Mouse (Mus musculus): ENCODE data around the gene Slc7a14. TPM values are rescaled to one million over a fixed set of nuclear protein-coding genes. Genes with fewer than 3 reads are reported as not detected.
"Not testable (repeated sequence)": the region's sequence is repeated elsewhere in the genome, so short reads cannot be mapped to it uniquely, and the experiment has no call there.

Gene Slc7a14
- polyA plus RNA-seq, 1 experiment from 2014 or later, result 0.54 TPM

DNA sequence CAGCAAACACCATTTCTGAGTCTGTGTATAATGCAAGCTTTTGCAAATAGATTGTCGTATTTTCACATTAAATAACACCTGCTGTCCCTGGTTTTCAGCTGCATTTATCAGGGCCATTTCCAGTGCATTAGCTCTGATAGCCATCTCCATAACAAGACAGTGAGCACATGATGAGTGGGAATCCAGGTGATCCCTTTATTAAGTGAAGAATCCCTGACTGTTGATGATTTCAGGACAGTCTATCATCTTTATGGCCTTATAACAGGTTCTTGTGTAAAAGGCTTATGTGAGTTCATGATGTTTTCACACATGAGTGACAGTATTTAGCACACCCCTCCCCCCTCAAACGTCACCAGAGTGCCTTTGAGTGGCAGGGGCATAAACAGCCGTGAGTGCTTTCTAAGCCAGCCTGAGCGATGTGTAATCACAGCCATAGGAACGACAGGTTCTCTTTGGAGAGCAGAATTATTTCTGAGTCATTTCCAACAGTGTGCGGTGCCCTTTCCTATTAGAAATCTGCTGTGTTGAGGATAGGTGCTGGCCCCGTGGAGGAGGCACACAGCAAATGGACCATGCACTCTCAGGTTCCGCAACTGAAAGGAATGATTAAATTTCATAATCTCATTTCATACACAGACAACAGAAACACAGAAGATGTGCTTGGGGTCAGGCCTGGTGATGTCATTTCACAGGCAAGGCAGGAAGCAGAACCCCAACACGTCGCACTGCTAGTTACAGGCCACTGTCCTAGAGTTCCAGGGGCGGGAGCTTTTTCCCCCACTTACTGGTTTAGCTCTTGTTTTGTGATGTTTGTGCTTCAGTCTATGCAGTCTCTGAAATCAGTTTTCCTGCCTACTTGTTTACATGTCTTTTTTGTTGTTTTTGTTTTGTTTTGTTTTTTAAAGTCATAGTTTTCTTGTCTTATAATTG, 18.2 kb downstream of the Slc7a14 start:
- Histone ChIP-seq H3K9me3 (replicated peaks) (0 out of 2 replicates have a peak, but pooled peaks cover 4% of the 10 kb centered on the region), H3K36me3 (no peaks in the 10 kb centered on the region), H3K27me3 (replicated peaks) (no peaks in the 10 kb centered on the region), H3K4me3 (no peak overlapping the region), H3K4me2 (no peak overlapping the region), H3K27ac (ENCODE audit: poor library complexity, severe bottlenecking) (no peak overlapping the region), H3K4me1 (replicated peaks) (no peaks in the 10 kb centered on the region), H3K9ac (no peak overlapping the region)
- no peak for ATAC-seq (ENCODE audit: insufficient number of reproducible peaks, low FRiP score)
- WGBS, result 66% methylated on average over 11 of the region's 11 CpGs

DNA sequence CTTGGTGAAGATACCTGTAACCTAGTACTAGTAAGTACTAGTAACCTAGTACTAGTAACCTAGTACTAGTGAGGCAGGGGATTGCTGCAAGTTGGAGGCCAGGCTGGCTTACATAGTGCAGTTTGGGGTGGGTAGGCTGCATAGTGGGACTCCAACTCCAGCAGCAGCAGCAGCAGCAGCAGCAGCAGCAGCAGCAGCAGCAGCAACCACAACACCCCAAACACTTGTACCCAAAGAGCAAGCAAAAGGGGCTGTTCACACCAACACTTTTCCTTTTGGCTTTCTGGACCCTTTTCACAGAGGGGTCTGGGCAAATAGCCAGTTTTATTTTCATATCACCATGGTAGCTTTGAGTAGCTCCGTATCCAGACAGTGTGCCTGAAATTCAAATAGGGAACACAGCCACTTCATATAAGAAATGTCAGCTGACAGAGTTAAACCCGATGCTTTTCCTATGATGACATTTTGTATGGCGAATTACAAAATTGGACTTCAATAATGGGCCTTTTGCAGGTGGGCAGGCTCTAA, 22.7 kb downstream of the Slc7a14 start:
- no peak overlapping the region for H3K9ac ChIP-seq
- no peaks in the 10 kb centered on the region for H3K27me3 ChIP-seq (replicated peaks)
- H3K4me2 ChIP-seq, result no peak overlapping the region
- no peak overlapping the region for H3K4me3 ChIP-seq
- ATAC-seq (ENCODE audit: insufficient number of reproducible peaks, low FRiP score), result no peak
- no peaks in the 10 kb centered on the region for H3K9me3 ChIP-seq (replicated peaks)
- no peaks in the 10 kb centered on the region for H3K36me3 ChIP-seq
- 60% methylated on average over 3 of the region's 3 CpGs for WGBS
- H3K4me1 ChIP-seq (replicated peaks), result no peaks in the 10 kb centered on the region
- H3K27ac ChIP-seq (ENCODE audit: poor library complexity, severe bottlenecking), result no peak overlapping the region

DNA sequence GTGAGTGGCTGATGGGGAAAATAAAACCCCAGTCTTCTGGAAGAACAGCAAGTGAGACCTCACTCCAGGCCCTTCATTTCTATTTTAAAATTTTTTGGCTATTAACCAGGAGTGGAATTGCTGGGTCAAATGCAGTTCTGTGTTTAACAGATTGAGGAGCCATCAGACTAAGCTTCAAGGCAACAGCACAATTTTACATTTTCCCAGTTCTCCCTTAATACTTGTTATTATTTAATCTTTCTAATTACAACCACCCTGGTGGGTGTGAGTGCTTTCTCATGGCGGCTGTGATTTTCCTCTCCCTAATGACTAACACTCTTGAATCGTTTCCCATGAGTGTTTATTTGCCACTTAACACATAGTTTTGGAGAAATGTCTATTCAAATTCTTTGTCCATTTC, 29.1 kb downstream of the Slc7a14 start:
- H3K36me3 ChIP-seq, result no peaks in the 10 kb centered on the region
- H3K4me1 ChIP-seq (replicated peaks), result no peaks in the 10 kb centered on the region
- H3K4me3 ChIP-seq, result no peak overlapping the region
- H3K27ac ChIP-seq (ENCODE audit: poor library complexity, severe bottlenecking), result no peak overlapping the region
- no peaks in the 10 kb centered on the region for H3K27me3 ChIP-seq (replicated peaks)
- no peak for ATAC-seq (ENCODE audit: insufficient number of reproducible peaks, low FRiP score)
- no peak overlapping the region for H3K4me2 ChIP-seq
- no peaks in the 10 kb centered on the region for H3K9me3 ChIP-seq (replicated peaks)
- 64% methylated on average over 2 of the region's 2 CpGs for WGBS
- no peak overlapping the region for H3K9ac ChIP-seq

DNA sequence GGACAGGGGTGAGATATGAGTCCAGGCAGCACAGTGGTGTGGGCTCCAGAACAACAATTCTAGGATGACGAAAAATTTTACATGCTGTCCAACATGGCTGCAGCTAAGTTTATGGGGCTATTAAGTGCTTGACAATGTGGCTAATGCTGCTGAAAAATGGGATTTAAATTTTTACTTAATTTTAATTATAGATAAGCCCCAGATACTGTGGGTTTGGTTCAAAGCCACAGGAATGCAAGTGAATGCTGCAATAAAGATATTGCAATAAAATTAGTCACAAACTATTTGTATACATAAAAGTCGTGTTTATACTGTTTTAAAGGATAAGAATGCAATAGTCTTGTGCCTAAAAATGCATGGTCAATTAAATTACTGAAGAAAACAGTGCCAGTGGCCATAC, 35.3 kb downstream of the Slc7a14 start:
- no peaks in the 10 kb centered on the region for H3K36me3 ChIP-seq
- H3K27ac ChIP-seq (ENCODE audit: poor library complexity, severe bottlenecking), result no peak overlapping the region
- H3K4me2 ChIP-seq, result no peak overlapping the region
- H3K4me3 ChIP-seq, result no peak overlapping the region
- no peak overlapping the region for H3K9ac ChIP-seq
- no peaks in the 10 kb centered on the region for H3K27me3 ChIP-seq (replicated peaks)
- H3K9me3 ChIP-seq (replicated peaks), result no peaks in the 10 kb centered on the region
- ATAC-seq (ENCODE audit: insufficient number of reproducible peaks, low FRiP score), result no peak
- H3K4me1 ChIP-seq (replicated peaks), result no peaks in the 10 kb centered on the region
- 61% methylated on average over 2 of the region's 2 CpGs for WGBS

DNA sequence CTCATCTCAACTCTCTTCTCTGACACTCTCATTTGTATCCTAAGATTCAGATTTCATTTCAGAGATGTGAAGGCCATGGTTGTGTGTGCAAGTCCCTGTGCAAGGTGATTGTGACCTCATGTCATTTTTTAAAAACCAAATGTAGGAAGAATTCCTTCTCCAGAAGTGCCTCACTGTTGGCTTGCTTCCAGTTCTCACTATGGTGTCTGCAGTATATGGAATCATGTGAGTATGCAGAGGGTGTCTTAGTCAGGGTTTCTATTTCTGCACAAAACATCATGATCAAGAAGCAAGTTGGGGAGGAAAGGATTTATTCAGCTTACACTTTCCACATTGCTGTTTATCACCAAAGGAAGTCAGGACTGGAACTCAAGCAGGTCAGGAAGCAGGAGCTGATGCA, 36.9 kb downstream of the Slc7a14 start:
- H3K27ac ChIP-seq (ENCODE audit: poor library complexity, severe bottlenecking); H3K36me3 ChIP-seq; H3K9ac ChIP-seq; H3K4me1 ChIP-seq (replicated peaks); H3K4me3 ChIP-seq; H3K27me3 ChIP-seq (replicated peaks); H3K9me3 ChIP-seq (replicated peaks); H3K4me2 ChIP-seq; ATAC-seq (ENCODE audit: insufficient number of reproducible peaks, low FRiP score): not testable (repeated sequence)

DNA sequence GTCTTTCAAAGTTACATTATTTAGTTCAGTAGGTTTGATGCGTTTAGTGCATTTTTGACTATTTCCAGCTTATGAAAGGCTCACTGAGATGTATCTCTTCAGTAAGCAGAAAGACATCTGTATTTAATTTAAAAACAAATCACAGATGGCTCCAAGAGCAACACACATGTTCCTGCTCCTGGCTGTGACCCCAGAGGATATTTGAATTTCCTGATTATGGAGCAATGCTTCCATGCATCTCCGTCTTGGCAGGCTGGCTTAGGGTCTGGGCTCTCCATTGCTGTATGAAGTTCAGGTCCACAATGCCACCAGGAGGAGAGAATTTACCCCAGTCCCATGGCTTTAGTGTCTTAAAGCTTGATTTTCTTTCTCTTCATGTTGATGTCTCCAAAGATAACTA, 37.5 kb downstream of the Slc7a14 start:
- Histone ChIP-seq H3K9me3 (replicated peaks) (no peaks in the 10 kb centered on the region), H3K4me1 (replicated peaks) (peaks cover 5% of the 10 kb centered on the region; the same call in 1 of the 2 replicates), H3K4me2 (no peak overlapping the region), H3K27ac (ENCODE audit: poor library complexity, severe bottlenecking) (no peak overlapping the region), H3K27me3 (replicated peaks) (no peaks in the 10 kb centered on the region), H3K9ac (no peak overlapping the region), H3K36me3 (no peaks in the 10 kb centered on the region), H3K4me3 (no peak overlapping the region)
- no peak for ATAC-seq (ENCODE audit: insufficient number of reproducible peaks, low FRiP score)
- 64% methylated on average over 2 of the region's 2 CpGs for WGBS

DNA sequence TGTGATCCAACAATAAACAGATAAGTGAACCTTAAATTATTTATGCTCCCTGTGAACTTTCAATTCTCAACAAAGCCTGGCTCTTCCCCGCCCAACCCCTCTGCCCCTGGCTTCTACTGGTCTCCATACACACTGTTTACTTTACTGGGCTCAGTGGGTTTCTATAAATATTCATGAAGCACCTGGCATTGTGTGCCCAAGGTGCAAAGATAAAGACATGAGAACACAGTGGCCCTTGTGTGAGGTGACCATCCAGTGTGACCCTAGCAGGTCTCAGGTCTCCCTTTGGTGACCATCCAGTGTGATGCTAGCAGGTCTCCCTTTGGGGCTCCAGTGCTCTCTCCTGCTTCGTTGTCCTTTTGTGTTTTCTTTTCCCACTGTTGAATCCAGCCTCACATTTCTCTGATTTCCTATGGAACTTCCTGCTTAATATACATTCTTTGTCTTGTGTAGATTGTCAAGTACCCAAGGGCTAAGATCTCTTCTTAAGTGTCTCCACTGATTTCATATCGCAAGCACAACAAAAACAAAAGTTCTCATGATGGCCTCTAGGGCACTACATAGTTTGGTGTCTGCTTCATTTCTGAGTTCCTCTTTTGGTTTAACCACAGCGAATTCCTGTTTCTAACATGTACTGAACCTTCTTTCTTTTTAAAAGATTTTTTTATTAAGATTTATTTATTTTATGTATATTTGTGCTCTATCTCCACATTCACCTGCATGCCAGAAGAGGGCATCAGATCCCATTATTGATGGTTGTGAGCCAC, 40.4 kb downstream of the Slc7a14 start:
- WGBS, result 76% methylated on average over 4 of the region's 4 CpGs
- no peaks in the 10 kb centered on the region for H3K36me3 ChIP-seq
- no peak overlapping the region for H3K4me2 ChIP-seq
- peaks cover 8% of the 10 kb centered on the region; the same call in 1 of the 2 replicates for H3K4me1 ChIP-seq (replicated peaks)
- no peak for ATAC-seq (ENCODE audit: insufficient number of reproducible peaks, low FRiP score)
- H3K4me3 ChIP-seq, result no peak overlapping the region
- H3K27me3 ChIP-seq (replicated peaks), result no peaks in the 10 kb centered on the region
- no peak overlapping the region for H3K9ac ChIP-seq
- no peak overlapping the region for H3K27ac ChIP-seq (ENCODE audit: poor library complexity, severe bottlenecking)
- no peaks in the 10 kb centered on the region for H3K9me3 ChIP-seq (replicated peaks)

DNA sequence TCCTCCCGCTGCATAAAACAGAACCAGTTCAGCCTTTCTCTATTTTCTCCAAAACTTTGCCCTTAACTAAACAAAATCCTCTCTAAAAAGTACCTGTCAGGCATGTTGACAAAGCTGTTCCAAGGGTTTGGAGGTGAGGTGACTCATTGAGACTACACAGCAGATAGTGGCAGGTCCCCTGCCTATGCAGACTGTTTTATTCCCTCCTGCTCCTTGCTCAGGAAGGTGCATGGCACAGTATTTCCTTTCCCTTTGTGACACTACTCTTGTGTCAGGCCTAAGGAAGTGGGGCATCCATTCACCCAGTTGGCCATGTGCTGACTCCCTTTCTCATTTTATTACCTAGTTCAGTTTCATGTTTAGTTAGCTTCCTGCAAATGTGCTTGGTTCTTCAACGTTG, 42.3 kb downstream of the Slc7a14 start:
- Histone ChIP-seq H3K4me1 (replicated peaks) (peaks cover 13% of the 10 kb centered on the region; the same call in 1 of the 2 replicates), H3K4me3 (no peak overlapping the region), H3K4me2 (no peak overlapping the region), H3K36me3 (no peaks in the 10 kb centered on the region), H3K27me3 (replicated peaks) (no peaks in the 10 kb centered on the region), H3K9me3 (replicated peaks) (no peaks in the 10 kb centered on the region), H3K27ac (ENCODE audit: poor library complexity, severe bottlenecking) (no peak overlapping the region), H3K9ac (no peak overlapping the region)
- WGBS, result 66% methylated on average over 2 of the region's 2 CpGs
- ATAC-seq (ENCODE audit: insufficient number of reproducible peaks, low FRiP score), result no peak

DNA sequence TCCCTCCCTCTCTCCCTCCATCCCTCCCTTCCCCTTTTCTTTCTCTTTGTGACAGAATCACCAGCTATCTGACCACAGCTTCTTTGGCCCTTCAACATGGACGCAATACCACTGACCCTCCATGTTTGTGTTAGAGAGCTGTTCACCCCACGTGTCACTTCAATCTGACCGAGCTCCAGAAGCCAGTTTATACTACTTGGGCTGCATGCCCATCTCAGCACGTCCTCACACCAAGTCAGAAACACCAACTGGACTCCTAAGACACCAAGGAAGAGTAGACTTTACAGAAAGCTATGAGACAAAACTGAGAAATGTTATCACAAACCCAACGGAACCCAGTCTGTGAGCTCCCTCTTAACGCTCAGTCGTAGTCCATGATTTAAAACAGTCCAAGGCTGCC, 43.2 kb downstream of the Slc7a14 start:
- WGBS, result 79% methylated on average over 7 of the region's 7 CpGs
- H3K4me1 ChIP-seq (replicated peaks), result peaks cover 13% of the 10 kb centered on the region; the same call in 1 of the 2 replicates
- H3K36me3 ChIP-seq, result no peaks in the 10 kb centered on the region
- H3K4me3 ChIP-seq, result no peak overlapping the region
- H3K27me3 ChIP-seq (replicated peaks), result no peaks in the 10 kb centered on the region
- H3K4me2 ChIP-seq, result no peak overlapping the region
- H3K9me3 ChIP-seq (replicated peaks), result no peaks in the 10 kb centered on the region
- ATAC-seq (ENCODE audit: insufficient number of reproducible peaks, low FRiP score), result no peak
- H3K9ac ChIP-seq, result no peak overlapping the region
- no peak overlapping the region for H3K27ac ChIP-seq (ENCODE audit: poor library complexity, severe bottlenecking)

DNA sequence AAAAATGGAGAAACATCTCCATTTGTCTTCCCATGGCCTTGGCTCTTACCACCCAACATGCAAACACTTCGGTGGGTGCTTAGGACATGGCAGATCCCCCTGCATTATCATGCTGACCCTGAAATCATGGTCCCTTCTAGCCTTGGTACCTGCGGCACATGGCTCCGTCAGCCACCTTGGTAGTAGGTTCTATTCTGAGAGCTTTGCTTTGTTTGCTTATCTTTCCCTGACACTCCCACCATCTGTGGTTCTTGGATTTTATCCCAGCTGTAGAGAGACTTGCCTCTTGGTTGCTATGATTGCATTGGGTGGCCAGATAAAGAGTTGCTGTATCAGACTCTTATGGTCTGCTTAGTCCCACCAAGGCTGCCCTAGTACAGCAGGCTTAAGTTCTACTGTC, 46.6 kb downstream of the Slc7a14 start:
- H3K9ac ChIP-seq, result no peak overlapping the region
- H3K27me3 ChIP-seq (replicated peaks), result no peaks in the 10 kb centered on the region
- no peaks in the 10 kb centered on the region for H3K36me3 ChIP-seq
- WGBS, result 65% methylated on average over 3 of the region's 3 CpGs
- no peak overlapping the region for H3K4me3 ChIP-seq
- H3K27ac ChIP-seq (ENCODE audit: poor library complexity, severe bottlenecking), result no peak overlapping the region
- no peak overlapping the region for H3K4me2 ChIP-seq
- 0 out of 2 replicates have a peak, but pooled peaks have one; percentile 40 for ATAC-seq (ENCODE audit: insufficient number of reproducible peaks, low FRiP score)
- H3K4me1 ChIP-seq (replicated peaks), result peaks cover 33% of the 10 kb centered on the region
- no peaks in the 10 kb centered on the region for H3K9me3 ChIP-seq (replicated peaks)

DNA sequence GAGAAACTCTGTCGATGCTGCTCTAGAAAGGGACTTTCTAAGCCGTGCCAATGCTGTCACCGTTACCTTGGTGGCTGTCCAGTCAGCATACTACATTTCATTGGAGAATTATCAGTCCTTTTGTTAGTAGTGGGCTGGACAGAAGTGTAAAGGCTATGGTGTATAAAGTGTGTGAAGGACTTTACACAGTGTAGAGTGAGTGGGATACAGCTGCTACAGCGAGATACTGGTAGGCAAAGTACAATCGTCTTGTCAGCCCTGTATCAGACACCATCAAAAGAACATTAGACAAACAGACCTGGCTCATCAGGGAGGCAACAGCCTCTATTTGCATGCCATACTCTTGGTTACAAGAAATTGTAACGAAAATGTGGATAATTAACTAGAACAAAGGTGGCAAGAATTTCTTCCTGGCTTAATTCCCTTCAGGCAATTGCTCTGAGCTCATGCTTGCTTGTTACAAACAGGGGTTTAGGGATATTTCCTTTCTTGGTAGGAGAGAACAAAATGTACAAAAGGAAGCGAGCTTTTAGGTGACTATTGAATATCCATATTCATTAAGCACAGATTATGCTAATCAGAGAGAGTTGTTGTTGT, 48.7 kb downstream of the Slc7a14 start:
- no peak overlapping the region for H3K9ac ChIP-seq
- 69% methylated on average over 7 of the region's 7 CpGs for WGBS
- H3K4me3 ChIP-seq, result no peak overlapping the region
- no peak for ATAC-seq (ENCODE audit: insufficient number of reproducible peaks, low FRiP score)
- H3K36me3 ChIP-seq, result no peaks in the 10 kb centered on the region
- H3K4me2 ChIP-seq, result no peak overlapping the region
- 0 out of 2 replicates have a peak, but pooled peaks cover 2% of the 10 kb centered on the region for H3K9me3 ChIP-seq (replicated peaks)
- H3K27ac ChIP-seq (ENCODE audit: poor library complexity, severe bottlenecking), result no peak overlapping the region
- peaks cover 28% of the 10 kb centered on the region for H3K4me1 ChIP-seq (replicated peaks)
- no peaks in the 10 kb centered on the region for H3K27me3 ChIP-seq (replicated peaks)
